Mouse (Mus musculus) neural tube, embryonic 14.5 days (tissue): ENCODE data around the gene Fryl. TPM values are rescaled to one million over a fixed set of nuclear protein-coding genes. Genes with fewer than 3 reads are reported as not detected.

Experiments used
- ATAC-seq: fragments of 200-750 bp; cut with Nextera tagmentation; 2 replicates; pipeline ENCODE4 v1.8.0; 2017; ENCODE audit warnings: low read depth, mild to moderate bottlenecking, moderate TSS enrichment, moderate library complexity
- H3K27ac ChIP-seq: fragments of 300-500 bp; sonication (generic); 2 replicates; pipeline ENCODE4 v1.5.1; 2014; ENCODE audit warnings: low read depth, mild to moderate bottlenecking, control low read depth, low read length, moderate library complexity, mixed read lengths
- H3K27me3 ChIP-seq: fragments of 300-500 bp; sonication (generic); 2 replicates; pipeline ENCODE4 v1.6.1; 2014; ENCODE audit warnings: low read length; ENCODE audit not compliant: control insufficient read depth, insufficient read depth
- H3K36me3 ChIP-seq: fragments of 300-500 bp; sonication (generic); 2 replicates; pipeline ENCODE4 v1.6.1; 2014; ENCODE audit warnings: low read length, mixed read lengths; ENCODE audit not compliant: control insufficient read depth, insufficient read depth
- H3K4me1 ChIP-seq: fragments of 300-500 bp; sonication (generic); 2 replicates; pipeline ENCODE4 v1.6.1; 2014; ENCODE audit warnings: low read length; ENCODE audit not compliant: control insufficient read depth, insufficient read depth
- H3K4me2 ChIP-seq: fragments of 300-500 bp; sonication (generic); 2 replicates; pipeline ENCODE4 v1.6.1; 2014; ENCODE audit warnings: mild to moderate bottlenecking, low read depth, low read length, control low read depth
- H3K4me3 ChIP-seq: fragments of 300-500 bp; sonication (generic); 2 replicates; pipeline ENCODE4 v1.5.1; 2014; ENCODE audit warnings: low read depth, low read length, control low read depth, mixed read lengths
- H3K9ac ChIP-seq: fragments of 300-500 bp; sonication (generic); replicated peaks from 2 replicates; pipeline ENCODE4 v1.6.1; 2014; ENCODE audit warnings: low read depth, mild to moderate bottlenecking, control low read depth, low read length, mixed read lengths
- H3K9me3 ChIP-seq: fragments of 300-500 bp; sonication (generic); 2 replicates; pipeline ENCODE4 v1.6.1; 2016; ENCODE audit warnings: low read length; ENCODE audit not compliant: control insufficient read depth
- WGBS: fragments of 180-500 bp; shearing (Covaris S2); extraction: QIAGEN DNeasy Blood & Tissue Kit; methylation state at CpG from one replicate; pipeline ENCODE4 v1.1.7; 2014; 5-methylcytosine and 5-hydroxymethylcytosine counted together
- polyA plus RNA-seq: library from polyadenylated mRNA; unstranded; fragments of >200 nt; fragmentation: Nextera tagmentation; extraction: Ambion mirVana; gene quantifications from 2 replicates; pipeline ENCODE4 v1.2.1, GENCODE M21; 2014

Fryl gene
- polyA plus RNA-seq, 1 experiment from 2014 or later, result 54.1 TPM

GRCm38 (mm10) chr5:72972934-72973333 is 283.5 kb downstream of the Fryl start:
- Histone ChIP-seq H3K9ac (no peak overlapping the region), H3K4me2 (no peak overlapping the region), H3K4me1 (no peaks in the 10 kb centered on the region), H3K27me3 (no peaks in the 10 kb centered on the region), H3K36me3 (peaks cover 26% of the 10 kb centered on the region), H3K9me3 (no peaks in the 10 kb centered on the region), H3K4me3 (no peak overlapping the region), H3K27ac (no peak overlapping the region)
- no peak for ATAC-seq
- 68% methylated on average over 5 of the region's 5 CpGs for WGBS

GRCm38 (mm10) chr5:72972435-72972834 is 284.0 kb downstream of the Fryl start:
- 71% methylated on average over 4 of the region's 4 CpGs for WGBS
- Histone ChIP-seq H3K4me3 (no peak overlapping the region), H3K4me1 (no peaks in the 10 kb centered on the region), H3K4me2 (no peak overlapping the region), H3K27ac (0 out of 2 replicates have a peak overlapping the region, but pooled peaks have one; percentile 3), H3K36me3 (peaks cover 26% of the 10 kb centered on the region), H3K9ac (no peak overlapping the region), H3K27me3 (no peaks in the 10 kb centered on the region), H3K9me3 (no peaks in the 10 kb centered on the region)
- no peak for ATAC-seq

Other genes starting within 250 kb of the Fryl start
- gene Slc10a4, start 249.7 kb downstream of the Fryl start, polyA plus RNA-seq, result 31.8 and 40.8 TPM in 2 replicates
- gene Ociad1, start 36.2 kb upstream of the Fryl start, polyA plus RNA-seq, result 230 and 264 TPM in 2 replicates
- gene Ociad2, start 84.4 kb upstream of the Fryl start, polyA plus RNA-seq, result 22.0 and 22.5 TPM in 2 replicates
- gene Cwh43, start 149.5 kb upstream of the Fryl start, polyA plus RNA-seq, result 0.55 and 0.88 TPM in 2 replicates
- 60.5 and 66.5 TPM in 2 replicates for gene Dcun1d4, start 224.4 kb upstream of the Fryl start, polyA plus RNA-seq